Mouse (Mus musculus) mouse embryonic stem cell (cell line): ENCODE measurements around the gene Mrgprx1.

Experiments
- in situ Hi-C, 2 experiments: fragments of 300-500 bp; cut with MboI; formaldehyde crosslinking; loops; 1 replicate in 1 of 2; 3 replicates in 1 of 2; pipeline ENCODE4 v1.14.3; 2019 to 2020; ENCODE audit warnings: low sequenced_read_pairs in 2 of 2, low pct_unique_long_range_greater_than_20kb in 1 of 2, mixed read lengths in 1 of 2; ENCODE audit not compliant: unreplicated experiment in 1 of 2

Gene Mrgprx1

DNA sequence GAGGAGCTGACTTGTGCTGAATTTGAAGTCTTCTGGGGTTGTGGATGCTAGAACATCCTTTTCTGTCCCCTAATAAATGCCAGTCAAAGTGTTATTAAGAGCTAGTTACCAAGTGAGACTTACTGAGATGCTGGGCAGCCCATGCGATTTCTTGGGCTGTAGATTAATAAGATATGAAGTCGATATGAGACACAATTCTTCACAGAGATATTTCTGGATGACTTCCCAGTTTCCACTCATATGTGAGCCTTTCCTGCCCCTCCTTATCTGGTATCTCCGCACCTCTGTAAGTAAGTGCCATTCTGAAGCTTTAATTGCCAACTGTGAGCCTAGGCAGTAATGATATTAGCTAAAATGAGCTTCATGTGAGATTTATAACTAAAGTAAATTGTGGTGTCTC, at the start of gene Mrgprx1:
Gene Mrgprx1, minus strand, starts transcription at position 101 of the 400 bp plus-strand sequence.
- in situ Hi-C loops, result no loop called here

DNA sequence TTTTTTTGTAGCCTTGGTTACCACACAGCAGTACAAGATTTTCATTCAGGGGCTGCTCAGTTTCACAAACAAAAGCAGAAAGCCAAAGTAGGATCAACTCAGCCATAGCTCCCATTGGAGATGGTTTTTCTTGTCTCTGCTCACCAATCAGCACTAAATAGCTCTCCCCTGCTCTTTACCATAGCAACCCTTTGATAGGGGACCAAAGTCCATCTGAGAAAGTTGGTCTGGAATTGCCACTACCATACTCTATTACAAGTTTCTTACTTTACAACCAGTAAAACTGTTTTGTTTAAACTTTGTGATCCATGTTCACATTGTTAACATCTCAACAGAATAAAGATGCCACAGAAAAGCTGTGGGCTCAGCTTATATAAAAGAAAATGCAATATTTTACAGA, 48.1 kb upstream of the Mrgprx1 start:
- in situ Hi-C loops, result no loop called here

DNA sequence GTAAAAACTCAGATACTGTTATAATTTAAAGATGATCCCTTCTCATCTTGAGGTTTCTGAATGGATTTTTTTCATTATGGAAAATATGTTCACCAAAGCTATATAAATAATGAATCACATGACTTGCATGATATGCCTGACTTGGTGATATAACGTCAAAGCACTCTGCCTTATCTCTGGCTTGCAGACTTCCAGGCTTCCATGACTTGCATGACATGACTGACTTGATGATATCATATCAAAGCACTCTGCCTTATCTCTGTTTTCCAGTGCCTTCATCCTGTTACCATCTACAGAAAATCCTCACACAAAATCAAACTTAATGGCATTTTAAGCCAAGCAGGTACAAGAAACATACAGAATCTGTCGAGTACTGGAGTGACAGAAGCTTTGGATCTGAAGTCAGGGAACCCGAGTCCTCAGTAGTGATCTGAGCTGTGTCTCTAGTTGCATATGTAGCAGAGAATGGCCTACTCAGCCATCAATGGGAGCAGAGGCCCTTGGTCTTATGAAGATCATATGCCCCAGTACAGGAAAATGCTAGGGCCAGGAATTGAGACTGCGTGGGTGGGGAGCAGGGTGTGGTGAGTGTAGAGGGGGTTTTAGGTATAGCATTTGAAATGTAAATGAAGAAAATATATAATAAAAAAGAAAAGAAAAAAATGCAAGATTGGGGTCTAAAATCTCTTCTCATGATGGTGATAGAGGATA, 19.2 kb upstream of the Mrgprx1 start:
- in situ Hi-C loops, result no loop called here

DNA sequence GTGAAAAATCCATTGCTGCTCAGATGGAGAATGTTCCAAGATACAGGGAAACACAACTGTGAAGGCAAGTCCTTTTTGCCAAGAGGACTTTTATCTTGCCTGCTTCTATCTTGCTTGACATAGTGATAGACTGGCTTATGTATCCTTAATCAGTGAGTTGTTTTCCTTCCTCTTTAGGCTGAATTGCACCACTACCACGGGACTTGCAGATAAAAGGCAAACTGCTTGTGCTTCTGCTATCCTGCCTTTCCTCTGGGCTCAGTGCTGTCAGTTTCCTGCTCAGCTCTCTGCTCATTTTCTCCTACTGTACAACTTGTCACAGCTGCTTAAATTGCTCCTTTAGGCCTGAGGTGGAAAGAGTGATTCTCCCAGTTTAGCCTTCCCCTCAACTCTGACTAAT, 16.6 kb upstream of the Mrgprx1 start:
- in situ Hi-C loops, result no loop called here

DNA sequence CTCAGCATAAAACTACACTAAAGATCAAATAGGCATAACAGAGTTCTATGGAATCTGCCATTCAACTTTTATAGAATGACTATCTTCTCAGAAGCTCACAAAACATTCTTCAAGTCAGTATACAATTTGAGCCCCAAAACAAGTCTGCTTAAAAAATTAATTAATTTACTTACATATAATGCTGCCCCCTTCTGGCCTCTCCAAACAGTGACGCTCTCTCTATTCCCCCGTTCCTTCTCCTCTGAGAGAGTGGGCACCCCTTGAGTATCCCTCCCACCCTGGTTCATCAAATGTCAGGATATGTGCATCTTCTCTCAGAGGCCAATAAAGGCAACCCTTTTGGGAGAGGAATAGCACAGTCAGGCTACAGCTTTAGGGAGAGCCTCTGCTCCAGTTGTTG, 9.5 kb downstream of the Mrgprx1 start:
- in situ Hi-C loops, result no loop called here

DNA sequence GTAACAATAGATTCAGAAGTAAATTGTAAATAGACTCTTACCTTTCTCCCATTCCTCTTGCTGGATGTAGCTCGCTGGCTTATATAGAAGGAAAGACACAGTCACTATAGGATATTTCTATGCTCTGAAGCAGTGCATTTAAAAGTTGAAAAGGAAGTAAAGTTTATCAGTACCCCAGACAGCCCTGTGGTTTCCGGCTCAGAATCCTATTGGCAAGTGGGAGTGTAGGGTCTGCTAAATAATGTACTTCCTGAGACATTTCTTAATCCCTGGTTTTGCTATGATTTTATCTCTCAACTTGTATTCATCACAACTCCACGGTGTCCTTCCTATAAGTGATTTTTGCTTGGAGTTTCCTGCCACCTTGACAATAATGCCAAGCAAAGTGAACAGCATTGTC, 31.7 kb downstream of the Mrgprx1 start:
- in situ Hi-C loops, result no loop called here

DNA sequence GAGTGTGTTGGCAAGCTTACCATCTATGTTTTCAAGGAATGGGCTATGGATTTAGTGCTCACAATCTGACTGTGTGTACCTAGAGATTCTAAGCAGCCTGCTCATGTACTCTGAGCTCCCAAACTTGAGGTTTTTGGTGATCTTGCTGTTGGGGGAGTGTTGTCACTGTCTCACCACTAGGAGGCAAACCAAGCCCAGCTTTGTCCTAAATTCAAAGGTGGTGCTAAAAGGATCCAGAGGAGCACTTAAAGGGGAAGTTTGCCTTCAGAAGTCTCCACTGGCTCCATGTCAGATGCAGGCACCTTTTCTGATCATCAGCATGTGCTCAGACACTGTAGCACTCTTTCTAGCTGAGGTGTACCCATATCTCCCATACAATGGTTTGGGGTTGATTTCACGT, 40.6 kb downstream of the Mrgprx1 start:
- in situ Hi-C loops, result no loop called here

DNA sequence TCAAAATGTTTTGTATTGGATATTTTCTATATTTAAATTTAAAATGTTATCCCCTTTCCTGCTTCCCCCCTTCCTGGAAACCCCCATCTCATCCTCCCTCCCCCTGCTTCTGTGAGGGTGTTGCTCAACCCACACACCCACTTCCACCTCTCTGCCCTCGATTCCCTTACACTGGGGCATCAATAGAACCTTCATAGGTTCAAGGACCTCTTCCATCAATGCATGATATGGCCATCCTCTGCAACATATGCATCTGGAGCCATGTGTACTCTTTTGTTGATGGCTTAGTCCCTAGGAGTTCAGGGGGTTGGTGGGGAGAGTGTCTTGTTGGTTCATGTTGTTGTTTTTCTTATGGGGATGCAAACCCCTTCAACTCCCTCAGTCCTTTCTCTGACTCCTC, 45.4 kb downstream of the Mrgprx1 start, which contains the start of gene Mrgpra4:
Gene Mrgpra4, minus strand, starts transcription at position 101 of the 400 bp plus-strand sequence.
- in situ Hi-C loops, result no loop called here
